Mouse (Mus musculus) frontal cortex, postnatal 36 days (tissue): ENCODE data around the gene Chrm3.

Experiments used
- DNase-seq, 2 experiments: peaks; one replicate each; pipeline ENCODE4 v3.0.0; 2022; ENCODE audit warnings: low spot score in 2 of 2

The Chrm3 gene

DNA sequence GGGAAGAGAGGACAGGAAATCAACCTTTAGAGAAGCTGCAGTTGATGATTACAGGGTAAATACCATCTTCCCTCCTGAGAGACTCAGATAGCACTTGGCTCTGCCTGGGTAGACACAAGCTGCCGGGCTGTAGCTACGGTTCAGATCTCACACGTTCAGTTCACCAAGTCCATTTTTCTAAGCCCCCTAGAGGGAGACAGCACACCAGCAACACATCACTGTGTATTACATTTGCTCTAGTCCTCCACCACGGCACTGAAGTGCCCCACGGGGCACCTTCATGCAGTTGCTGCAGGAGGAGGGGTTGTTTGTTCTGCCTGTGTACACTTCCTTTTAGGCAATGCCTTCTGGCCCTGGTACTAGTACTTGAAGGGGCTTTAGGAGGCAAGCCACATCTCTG, 289.5 kb downstream of the Chrm3 start:
- DNase-seq = peak; percentile 17 to 55

DNA sequence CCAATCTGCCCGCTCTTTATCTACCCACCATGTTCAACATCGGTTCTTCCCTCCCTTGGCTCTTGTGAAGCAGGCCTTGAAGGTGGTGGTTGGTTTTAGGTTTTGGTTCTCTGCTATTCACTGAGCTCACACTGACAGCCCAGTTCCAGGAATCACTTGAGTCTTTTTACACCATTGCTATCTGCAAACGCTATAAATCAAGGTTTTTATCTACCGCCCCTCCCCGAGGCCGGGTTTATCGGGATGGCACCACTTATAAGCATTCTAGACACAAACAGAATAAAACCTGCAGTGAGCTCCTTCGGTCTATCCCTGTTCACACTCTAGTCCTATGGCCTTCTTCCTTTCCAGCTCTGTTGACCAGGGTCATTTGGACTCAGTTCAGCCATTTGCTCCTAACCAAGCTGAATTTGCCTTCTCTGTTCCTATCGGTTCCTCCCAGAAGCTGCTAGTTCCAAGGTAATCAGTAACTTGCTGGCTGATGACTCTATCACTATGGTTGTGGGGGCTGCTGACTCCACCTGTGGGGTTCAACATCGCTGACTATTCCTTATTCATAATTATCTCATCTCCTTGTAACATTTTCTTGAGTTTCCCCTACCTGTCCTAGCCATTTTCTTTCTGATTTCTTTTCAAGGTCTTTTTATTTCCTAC, 291.6 kb downstream of the Chrm3 start:
- DNase-seq = no peak

DNA sequence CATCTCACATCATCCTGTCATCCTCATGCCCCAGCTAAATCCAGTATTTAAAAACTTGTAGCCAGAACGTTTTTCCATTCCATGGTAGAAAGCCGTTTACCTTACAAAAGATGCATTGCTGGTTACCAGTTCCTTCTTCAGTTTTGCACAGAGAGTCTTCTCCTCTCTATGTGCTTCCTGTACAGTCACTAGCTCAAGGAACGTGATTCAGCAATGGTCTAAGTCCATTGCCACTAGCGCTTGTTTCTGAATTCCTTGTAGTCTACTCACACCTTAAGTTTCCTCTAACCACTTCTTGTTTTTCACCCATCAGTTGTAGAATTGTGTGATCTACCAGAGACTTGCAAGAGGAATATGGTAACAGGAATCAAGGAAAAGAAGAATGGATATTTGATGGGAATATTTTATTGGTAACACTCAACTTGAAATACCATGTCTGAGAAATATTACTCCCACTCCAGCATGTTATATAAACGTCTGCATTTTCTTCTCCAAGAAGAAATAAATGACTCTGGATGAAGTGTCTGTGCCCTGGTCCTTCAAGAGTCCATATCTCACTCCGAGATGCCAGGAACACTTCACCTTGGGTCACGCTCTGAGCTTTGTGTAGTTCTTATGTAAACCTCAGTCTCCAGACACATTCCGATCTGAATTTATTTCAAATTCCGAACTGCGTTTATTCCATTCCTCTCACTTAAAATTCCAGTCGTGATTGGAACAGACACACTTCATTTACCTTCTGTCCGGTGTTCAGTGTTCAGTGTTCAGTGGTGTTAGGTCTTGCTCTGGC, 293.6 kb downstream of the Chrm3 start:
- DNase-seq = no peak

DNA sequence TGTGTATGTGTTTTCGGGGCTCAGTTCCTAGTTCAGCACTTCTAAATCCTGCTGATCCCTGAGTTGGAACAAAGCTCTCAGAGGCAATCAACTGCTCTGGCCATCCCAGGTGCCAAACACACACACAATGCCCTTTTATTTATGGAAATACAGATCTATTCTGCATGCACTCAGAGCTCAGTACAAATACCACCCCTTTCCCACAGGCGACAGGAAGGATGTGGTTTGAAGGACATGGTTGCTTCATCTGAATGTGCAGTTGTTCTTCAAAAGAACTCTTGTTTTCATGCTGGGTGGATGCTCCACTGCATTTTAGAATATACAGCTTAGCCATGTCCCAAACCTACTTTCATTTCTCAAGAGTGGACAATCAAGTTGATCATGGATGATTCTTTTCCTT, 294.9 kb downstream of the Chrm3 start:
- DNase-seq = no peak

DNA sequence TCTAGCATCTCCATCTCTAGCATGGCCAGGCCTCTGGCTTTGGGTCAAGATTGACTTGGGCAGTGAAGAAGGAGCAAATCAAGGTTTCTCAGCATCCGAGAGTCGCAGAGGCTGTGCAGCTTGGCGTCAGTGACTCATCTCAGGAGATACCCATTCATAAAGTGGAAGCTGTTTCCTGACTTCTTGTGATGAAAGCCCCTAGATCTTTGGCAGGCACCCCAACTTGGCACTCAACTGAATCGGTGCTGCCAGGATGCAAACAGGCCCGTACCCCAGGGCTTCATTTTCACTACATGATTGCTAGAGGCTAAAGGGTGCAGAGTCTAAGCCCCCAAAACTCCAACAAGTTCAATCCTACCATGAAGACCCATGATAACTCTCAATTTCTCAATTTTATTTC, 298.0 kb downstream of the Chrm3 start:
- no peak for DNase-seq

DNA sequence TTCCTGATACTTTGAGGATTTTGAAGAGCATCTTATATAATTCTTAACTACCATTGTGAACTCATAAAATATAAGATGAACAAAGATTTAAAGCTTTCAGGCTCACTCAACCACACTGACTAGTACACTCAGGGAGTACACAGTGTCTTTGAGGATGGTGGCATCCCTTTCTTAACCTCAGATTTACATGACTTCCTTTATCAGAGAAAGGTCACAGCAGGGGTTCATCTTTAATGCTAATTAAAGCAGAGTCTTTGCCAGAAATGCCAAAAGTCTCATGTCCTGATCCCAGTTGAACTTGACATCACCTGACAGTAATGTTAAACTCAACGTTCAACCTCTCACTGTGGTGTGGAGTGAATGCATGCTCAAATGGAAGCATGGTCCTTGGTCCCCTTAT, 301.7 kb downstream of the Chrm3 start:
- DNase-seq = no peak

DNA sequence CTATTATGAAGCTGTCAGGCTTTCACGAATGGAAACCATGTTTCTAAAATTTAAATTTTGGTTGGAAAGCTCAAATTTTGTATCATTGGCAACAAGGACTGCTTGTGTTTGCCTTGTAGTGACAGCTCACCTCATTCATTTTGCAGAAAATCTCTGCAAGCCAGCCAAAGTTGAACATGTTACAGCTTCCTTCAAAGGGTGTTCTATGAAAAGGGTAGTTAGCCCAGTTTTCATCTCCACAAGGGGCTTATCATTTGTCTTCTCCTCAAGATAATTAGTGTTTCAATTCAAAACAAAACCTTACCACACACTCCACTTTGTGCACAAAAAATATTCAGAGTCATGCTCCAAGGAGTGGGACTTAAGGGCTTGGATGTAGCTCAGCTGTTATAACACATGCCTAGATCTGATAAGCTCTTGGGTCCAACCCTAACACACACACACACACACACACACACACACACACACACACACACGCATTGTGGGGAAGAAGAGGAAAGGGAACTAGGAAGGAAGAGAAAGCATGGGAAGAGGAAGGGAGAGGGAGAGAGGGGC, 302.9 kb downstream of the Chrm3 start:
- no peak for DNase-seq

DNA sequence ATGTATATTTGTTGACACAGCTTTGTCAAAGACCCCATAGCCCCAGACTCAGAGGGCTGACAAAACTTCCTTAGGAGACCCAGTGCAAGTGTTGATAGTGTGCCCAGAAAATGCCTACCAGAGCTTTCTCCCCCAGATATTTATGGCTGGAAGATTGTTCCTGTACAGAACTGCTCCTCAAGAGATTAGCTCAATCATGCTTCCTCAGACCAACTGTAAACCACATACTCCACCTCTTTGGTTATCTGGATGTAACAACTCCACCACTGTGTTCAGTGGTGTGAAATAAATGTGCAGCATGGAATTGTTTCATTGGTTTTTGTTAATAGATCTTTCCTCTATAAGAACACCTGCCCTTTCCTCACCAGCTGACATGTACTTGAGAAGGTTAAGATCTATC, 306.6 kb downstream of the Chrm3 start:
- DNase-seq = no peak

DNA sequence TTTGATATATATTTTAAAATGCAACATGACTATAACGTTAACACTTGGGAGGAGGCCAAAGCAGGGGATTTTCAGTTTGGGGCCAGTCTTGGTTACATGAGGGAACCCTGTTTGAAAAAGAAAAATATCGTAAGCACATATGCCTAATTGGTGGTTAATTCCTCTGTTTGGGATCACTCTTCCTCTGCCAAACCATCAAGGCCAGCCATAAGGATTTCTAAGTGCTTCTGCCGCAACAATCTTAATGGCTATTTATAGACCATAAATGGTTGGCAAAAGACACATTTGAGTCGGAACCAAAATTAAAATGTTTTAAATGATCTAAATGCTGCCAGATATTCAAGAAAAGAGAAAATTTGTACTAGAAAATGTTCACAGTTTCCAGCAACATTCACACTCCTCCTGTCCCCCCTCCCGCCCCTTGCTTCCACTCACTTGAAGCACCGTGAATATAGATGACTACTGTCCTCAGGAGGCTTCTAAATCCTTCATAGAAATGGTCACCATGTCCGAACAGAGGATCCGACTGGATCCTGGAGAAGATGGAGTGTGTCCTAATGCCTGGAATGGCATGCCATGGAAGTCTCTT, 307.3 kb downstream of the Chrm3 start:
- no peak for DNase-seq

DNA sequence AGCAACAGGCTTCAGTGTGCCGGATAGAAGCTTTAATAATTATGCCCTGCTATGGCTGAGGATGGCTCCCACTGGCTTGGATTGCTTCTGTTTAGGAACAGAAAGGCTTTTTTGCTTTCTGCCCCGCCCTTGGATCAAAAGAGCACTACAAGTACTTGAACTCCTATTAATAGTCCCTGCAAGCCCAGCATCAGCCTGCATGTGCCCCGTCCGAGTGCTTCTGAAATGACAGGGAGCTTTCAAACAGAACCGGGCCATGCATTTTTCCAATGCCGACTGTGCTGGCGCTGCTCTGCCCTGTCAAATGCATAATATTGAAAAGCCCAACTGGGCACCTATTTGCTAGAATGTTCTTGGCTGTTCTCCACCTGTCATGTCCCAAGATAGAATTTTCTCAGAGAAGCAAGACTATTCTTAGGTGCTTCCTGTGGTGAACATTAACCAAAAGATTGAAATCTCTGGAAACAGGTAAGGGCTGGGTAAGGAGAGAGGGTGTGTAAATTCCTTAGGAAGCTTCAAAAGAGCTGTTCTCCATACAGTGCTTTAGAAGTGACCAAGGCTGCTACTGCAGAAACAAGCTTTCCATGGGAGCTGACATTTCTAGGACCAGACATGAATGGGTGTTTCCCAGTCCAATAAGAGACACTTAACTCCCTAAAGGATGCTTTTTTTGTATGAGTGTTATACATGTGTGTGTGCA, 314.8 kb downstream of the Chrm3 start:
- no peak for DNase-seq

DNA sequence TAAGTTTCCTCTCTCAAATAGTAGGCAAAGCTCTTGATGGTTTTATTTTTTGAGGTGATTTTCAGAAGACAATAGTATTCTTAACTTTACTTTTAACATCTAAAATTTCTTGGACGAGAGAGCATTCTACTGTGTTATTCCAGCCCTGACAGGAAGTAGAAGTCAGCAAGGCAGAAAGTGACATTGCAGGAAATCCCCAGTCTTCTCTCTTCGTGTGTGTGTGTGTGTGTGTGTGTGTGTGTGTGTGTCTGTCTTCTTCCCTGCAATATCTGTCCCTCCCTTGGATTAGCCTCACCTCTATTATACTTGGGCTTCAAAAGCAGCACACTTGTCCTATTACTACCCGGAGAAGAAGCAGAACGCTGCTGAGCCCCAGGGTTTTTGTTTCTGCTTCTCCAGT, 316.6 kb downstream of the Chrm3 start:
- DNase-seq = no peak

DNA sequence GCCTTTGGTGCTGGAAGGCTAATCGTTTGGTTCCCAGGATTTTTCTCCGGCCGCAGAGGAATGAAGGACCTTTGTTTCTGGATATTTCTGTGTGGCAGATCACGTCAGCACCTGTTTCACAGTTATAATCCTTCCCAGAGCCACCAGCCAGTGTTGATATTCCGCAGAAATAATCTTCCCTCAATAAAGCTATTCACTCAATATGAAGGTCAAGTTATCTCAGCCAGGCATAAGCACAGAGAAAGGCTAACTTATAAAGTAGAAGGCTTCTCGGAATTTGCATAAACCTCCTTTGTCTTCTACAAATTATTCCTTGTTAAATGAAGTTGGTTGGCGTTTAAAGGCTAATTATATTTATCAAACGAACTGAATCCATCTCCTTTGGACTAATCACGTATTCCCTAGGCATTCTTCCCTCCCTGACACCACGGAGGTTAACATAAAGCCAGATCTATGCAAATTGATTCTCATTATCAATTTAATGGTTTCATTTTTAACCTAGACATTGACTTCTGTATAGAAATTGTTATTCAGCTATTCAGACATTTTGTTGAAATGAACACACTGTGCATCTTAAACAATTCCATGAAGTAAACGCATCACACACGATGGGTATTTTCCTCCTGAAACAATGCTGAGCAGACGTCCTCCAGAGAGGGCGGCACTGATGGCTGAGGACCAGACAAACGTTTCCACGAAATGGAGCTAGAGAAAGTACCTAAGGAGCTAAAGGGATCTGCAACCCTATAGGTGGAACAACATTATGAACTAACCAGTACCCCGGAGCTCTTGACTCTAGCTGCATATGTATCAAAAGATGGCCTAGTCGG, 326.9 kb downstream of the Chrm3 start:
- no peak for DNase-seq

DNA sequence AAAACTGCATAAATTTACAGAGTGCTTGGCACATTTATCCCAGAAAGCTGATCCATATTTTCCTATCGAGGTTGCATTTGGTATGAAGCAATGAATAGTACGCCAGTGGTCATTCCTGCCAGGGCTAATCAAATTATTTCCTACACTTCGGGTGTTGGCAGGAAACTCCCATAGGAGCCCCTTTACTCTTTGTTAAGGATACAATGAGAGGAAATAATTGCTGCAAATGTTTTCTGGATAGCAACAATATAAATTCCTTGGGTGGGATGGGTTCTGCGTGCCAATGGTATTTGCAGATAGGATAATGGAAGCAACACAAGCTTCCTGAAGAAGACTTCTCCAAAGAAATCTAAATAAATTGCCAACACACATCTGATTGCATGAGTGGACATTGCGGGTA, 329.1 kb downstream of the Chrm3 start:
- DNase-seq = no peak

DNA sequence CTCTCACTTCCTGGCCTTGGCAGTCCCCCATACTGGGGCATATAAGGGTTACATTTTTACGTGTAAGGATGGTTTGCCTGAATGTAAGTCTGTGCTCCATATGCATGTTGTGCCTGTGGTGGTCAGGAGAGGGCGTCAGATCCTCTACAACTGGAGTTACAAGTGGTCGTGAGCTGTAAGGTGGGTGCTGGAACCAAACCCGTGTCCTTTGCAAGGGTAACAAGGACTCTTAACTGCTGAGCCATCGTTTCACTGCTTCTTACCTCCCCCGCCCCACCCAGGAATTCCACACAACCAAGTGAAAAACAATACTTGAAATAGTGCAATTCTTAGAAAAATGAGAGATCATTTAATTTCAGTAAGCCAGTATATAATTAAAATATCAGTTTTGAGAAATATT, 330.7 kb downstream of the Chrm3 start:
- no peak for DNase-seq

DNA sequence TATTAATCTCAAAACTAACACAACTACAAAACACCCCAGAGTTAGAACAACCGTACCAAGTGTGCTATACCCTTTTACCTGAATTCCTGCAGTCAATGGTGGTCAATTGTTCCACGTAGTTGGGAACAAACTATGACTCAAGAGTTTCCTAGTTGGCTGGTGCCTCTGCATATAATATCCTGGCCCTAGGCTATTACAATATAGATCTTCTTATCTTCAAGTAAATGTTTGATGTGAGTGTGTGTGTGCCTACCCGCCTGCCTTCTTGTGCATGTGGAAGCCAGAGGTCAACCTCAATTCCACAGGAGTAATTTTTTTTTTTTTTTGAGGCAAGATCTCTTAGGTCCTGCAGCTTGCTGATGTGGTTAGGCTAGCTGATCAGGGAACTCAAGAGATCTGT, 335.5 kb downstream of the Chrm3 start:
- DNase-seq = no peak

DNA sequence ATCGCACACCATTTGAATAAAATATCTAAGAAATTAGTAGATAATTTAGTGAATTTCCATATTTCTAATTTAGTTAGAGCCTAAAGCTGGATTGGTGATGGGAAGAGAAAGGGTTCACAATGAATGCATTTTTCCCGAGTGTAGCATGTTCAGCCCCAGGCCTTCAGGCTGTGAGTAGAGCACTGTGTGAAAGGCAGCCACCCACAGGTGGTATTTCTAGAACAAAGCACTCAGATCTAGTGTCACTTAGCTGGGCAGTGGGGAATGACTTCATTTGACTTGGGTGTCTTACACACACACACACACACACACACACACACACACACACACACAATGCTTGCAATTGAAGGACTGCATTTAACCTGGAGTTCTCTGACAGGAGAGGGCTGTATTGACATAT, 337.5 kb downstream of the Chrm3 start:
- no peak for DNase-seq

DNA sequence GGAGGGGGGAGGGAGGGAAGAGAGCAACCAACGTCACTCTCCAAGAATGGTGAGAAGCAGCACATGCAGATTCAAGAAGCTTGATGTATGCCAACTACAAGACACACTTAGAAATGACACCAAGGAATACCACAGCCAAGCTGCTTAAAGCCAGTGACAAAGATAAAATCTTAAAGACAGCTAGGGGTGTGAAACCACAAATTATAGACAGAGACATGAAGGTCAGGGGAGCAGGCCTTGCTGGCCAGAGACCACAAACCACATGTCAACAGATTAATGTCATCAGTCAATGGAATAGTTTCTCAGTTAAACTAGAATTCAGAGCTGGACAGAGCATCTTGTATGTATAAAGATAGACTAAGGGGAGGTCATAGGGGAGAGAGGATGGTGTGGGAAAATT, 341.4 kb downstream of the Chrm3 start:
- DNase-seq = no peak

DNA sequence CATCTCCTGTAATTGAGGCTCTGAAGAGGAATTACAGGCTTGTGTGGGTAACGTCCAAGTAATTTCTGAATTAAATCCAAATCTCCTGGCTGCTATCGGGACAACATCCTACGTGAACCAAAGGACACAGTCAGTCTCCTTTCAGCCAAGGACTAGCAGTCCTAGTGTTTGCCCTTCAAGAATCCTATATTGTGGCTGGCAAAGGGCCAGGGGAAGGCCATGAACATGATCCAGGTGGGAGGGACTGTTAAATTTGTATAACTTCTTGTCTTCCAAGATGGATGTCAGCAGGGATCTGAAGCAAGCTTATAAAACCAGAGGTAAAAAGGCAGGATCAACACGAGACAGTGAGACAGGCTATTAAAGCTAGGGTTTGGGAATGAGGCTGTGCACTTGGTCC, 357.7 kb downstream of the Chrm3 start:
- DNase-seq = no peak

DNA sequence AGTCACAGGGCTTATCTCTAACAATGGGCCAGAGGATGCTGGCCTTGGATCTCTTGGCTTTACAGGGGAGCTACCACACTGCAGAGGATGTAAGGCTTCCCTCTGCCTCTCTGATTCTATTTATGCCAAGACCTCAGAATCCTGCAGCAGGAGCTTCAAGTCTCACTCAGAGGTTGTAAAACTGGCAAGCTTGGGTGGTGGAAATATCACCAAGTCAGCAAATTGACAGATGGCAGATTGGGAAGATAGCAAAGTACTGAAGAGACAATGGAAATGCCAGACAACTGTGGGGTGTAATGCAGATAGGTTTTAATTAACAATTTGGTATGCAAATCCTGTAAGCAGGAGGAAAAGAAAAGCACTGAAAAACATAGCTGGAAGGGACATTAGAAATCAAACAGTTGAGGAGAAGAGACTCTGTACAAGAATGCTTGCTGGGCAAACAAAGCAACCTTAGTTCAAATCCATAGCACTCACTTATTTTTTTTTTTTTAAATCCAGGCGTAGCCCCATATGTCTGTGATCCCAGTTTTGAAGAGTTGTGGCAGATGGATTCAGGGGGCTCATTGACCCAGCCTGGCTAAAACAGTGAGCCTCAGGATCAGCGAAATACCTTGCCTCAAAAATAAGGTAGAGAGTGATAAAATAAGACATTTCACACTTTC, 362.9 kb downstream of the Chrm3 start:
- no peak for DNase-seq

DNA sequence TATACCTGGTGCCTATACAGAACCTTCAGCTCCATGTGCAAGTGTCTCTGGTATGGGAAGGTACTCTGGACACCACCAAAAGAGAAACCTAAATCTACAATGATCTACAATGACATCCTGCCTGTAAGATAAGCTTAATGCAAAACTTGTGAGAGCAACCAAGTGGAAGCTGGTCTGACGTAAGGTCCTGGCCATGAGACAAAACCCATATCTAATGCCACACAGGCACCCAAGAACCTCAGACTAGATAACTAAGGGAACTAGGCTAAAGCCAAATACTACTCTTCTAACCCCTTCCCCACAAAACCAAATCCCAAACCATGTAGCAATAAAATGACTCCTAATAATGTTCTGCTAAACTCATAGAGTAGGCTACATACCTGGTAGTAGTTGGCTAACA, 364.8 kb downstream of the Chrm3 start:
- no peak for DNase-seq

DNA sequence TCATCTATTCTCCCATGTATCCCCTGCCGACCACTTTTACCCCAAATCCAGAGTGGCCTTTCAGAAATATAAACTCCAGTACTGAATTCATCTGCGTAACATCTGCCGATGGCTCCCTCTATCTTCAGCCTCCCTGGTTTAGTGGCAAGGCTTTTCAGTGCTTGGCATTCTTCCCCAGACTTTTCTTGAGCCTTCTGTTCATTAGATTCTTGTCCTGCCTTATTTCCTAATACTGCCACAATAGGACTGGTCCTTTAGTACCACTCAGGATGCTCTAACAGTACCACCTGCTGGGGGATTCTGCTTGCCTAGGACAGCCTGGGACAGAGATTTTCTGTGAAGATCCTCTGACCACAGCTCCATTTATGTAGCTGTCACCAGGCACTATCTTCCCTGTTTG, 367.1 kb downstream of the Chrm3 start:
- DNase-seq = no peak
